Comparison of ENCODE assay signal across 12 mouse cellular contexts in genomic region chr1:78593927-78594641, GRCm38 (mm10).
A peak's percentile ranks its signal among the peaks of the same experiment; 100 is the strongest.
DNase-seq lines count a peak whose midpoint lies in the region; ATAC-seq lines count a peak whose summit lies in the region.
"Had no signal": no experiment of that assay in that cellular context is flagged by ENCODE, and none has a peak within 500 bp of the region (broad histone marks: within the 10 kb centered on the region; RNA-seq: fewer than 3 reads in every experiment).

No protein-coding gene starts in this region.

- 42% methylated on average over 14 of the region's 14 CpGs for WGBS in lung, embryonic 16.5 days
- WGBS in forebrain, embryonic 13.5 days, result 48% methylated on average over 14 of the region's 14 CpGs

- H3K4me1 ChIP-seq in lung, embryonic 16.5 days (replicated peaks; ENCODE audit: control insufficient read depth, insufficient read depth, low read length), result no peaks in the 10 kb centered on the region
- peaks cover 10% of the 10 kb centered on the region for H3K4me1 ChIP-seq in forebrain, embryonic 13.5 days
- H3K4me1 ChIP-seq: limb, embryonic 12.5 days had no signal

- 0 out of 2 replicates have a peak overlapping the region, but pooled peaks have one; percentile 16 for H3K27ac ChIP-seq in lung, embryonic 16.5 days (ENCODE audit: low read length)
- H3K27ac ChIP-seq in forebrain, embryonic 13.5 days, result peak overlapping the region; percentile 68
- H3K27ac ChIP-seq: embryonic facial prominence, embryonic 15.5 days; limb, embryonic 12.5 days had no signal

- no peak overlapping the region for H3K4me2 ChIP-seq in lung, embryonic 16.5 days (ENCODE audit: low read depth, low read length)
- no peak overlapping the region for H3K4me2 ChIP-seq in forebrain, embryonic 13.5 days
- H3K4me2 ChIP-seq: embryonic facial prominence, embryonic 15.5 days; limb, embryonic 12.5 days had no signal

- H3K27me3 ChIP-seq in lung, embryonic 16.5 days (ENCODE audit: control insufficient read depth, insufficient read depth, low read depth, low read length), result no peaks in the 10 kb centered on the region
- H3K27me3 ChIP-seq in forebrain, embryonic 13.5 days, result no peaks in the 10 kb centered on the region
- H3K27me3 ChIP-seq: embryonic facial prominence, embryonic 15.5 days; limb, embryonic 12.5 days had no signal

- no peak for DNase-seq in lung, postnatal 25 days (ENCODE audit: low spot score)
- DNase-seq in layer of hippocampus, postnatal 10 days (ENCODE audit: low spot score in 2 of 2), result peak; percentile 33 to 38
- peak; percentile 34 for DNase-seq in retina, postnatal 7 days (ENCODE audit: low read depth, low spot score)
- DNase-seq in urinary bladder, postnatal 14 days (ENCODE audit: low spot score), result no peak
- no peak for DNase-seq in kidney, adult 18-20 months
- DNase-seq: cerebellum, adult 11 months; gastrocnemius, postnatal 25 days; kidney, adult 11 months had no signal

- no peak overlapping the region for H3K9ac ChIP-seq in lung, embryonic 16.5 days (ENCODE audit: low read length)
- H3K9ac ChIP-seq in forebrain, embryonic 13.5 days, result no peak overlapping the region
- H3K9ac ChIP-seq: embryonic facial prominence, embryonic 15.5 days; limb, embryonic 12.5 days had no signal

- no peak overlapping the region for H3K4me3 ChIP-seq in lung, embryonic 16.5 days (ENCODE audit: low read length)
- H3K4me3 ChIP-seq in forebrain, embryonic 13.5 days, result no peak overlapping the region
- H3K4me3 ChIP-seq: embryonic facial prominence, embryonic 15.5 days; limb, embryonic 12.5 days had no signal

- no peaks in the 10 kb centered on the region for H3K36me3 ChIP-seq in lung, embryonic 16.5 days (ENCODE audit: control insufficient read depth, insufficient read depth, low read length)
- H3K36me3 ChIP-seq in forebrain, embryonic 13.5 days (ENCODE audit: poor library complexity, severe bottlenecking), result no peaks in the 10 kb centered on the region
- H3K36me3 ChIP-seq: embryonic facial prominence, embryonic 15.5 days; limb, embryonic 12.5 days had no signal

- no peaks in the 10 kb centered on the region for H3K9me3 ChIP-seq in lung, embryonic 16.5 days (ENCODE audit: control insufficient read depth, low read length)
- no peaks in the 10 kb centered on the region for H3K9me3 ChIP-seq in forebrain, embryonic 13.5 days (replicated peaks)
- H3K9me3 ChIP-seq: embryonic facial prominence, embryonic 15.5 days; limb, embryonic 12.5 days had no signal

- ATAC-seq in lung, embryonic 16.5 days (ENCODE audit: low read depth), result peak; percentile 81
- peak; percentile 91 for ATAC-seq in forebrain, embryonic 13.5 days

Comparison
In these comparisons a context has a peak if more than half of its experiments do, and no peak if none do; other contexts are left out.
1. DNase-seq: peak in layer of hippocampus, postnatal 10 days (2 of 2) and retina, postnatal 7 days (single experiment); none in lung, postnatal 25 days (single experiment), urinary bladder, postnatal 14 days (single experiment) and kidney, adult 18-20 months (single experiment).